Mouse (Mus musculus) G1E (cell line): ENCODE measurements around the gene Gm26897.

Source experiments
- CTCF ChIP-seq: IDR thresholded peaks from 2 replicates; pipeline ENCODE4 v1.5.1; 2012; ENCODE audit warnings: low read depth, low read length, inconsistent platforms, mixed read lengths
- GATA1 ChIP-seq: IDR thresholded peaks from 2 replicates; pipeline ENCODE4 v1.6.1; 2012; ENCODE audit warnings: borderline replicate concordance, low read length, inconsistent platforms, mixed read lengths

GRCm38 (mm10) chr5:111778093-111778492, 44.4 kb downstream of the Gm26897 start:
- TF ChIP-seq CTCF (no peak), GATA1 (no peak)
